Mouse (Mus musculus): ENCODE measurements around the gene Atp5f1.

- TF ChIP-seq POLR2A (IDR thresholded peaks at IDR 0.05; ENCODE audit: control insufficient read depth, extremely low read depth, insufficient read depth, low read length, poor library complexity) (no peak), CTCF (IDR thresholded peaks at IDR 0.05; ENCODE audit: borderline replicate concordance, control insufficient read depth, extremely low read depth, insufficient read depth, low read length, poor library complexity) (no peak)
Observed at GRCm38 (mm10) chr3:105994730-105995129, 34.8 kb upstream of the Atp5f1 start.
